ENCODE assay signal across 32 mouse cellular contexts in genomic region chr4:149080111-149080510, GRCm38 (mm10). TPM values are rescaled to one million over a fixed set of nuclear protein-coding genes. Genes with fewer than 3 reads are reported as not detected.
"Had no signal": no experiment of that assay in that cellular context is flagged by ENCODE, and none has a peak within 500 bp of the region (broad histone marks: within the 10 kb centered on the region; RNA-seq: fewer than 3 reads in every experiment).

No protein-coding gene starts in this region.

- H3K4me3 ChIP-seq: left cerebral cortex, adult 2 months; limb, embryonic 10.5 days; limb, embryonic 12.5 days; limb, embryonic 13.5 days; limb, embryonic 15.5 days; liver, embryonic 12.5 days; liver, embryonic 13.5 days; liver, embryonic 15.5 days; lung, embryonic 15.5 days; megakaryocyte, embryonic 14.5 days; midbrain, embryonic 10.5 days; midbrain, embryonic 12.5 days; midbrain, embryonic 13.5 days; midbrain, embryonic 15.5 days; myocyte had no signal

- DNase-seq: left cerebral cortex, postnatal 4 days; liver, embryonic 13.5 days; liver, postnatal 0 days; lung, adult 18-20 months; lung, adult 2 months; lung, embryonic 14.5 days; lung, postnatal 10 days; lung, postnatal 14 days; lung, postnatal 36 days; lung, postnatal 4 days; midbrain, embryonic 14.5 days had no signal

- H3K36me3 ChIP-seq: lung, embryonic 15.5 days; midbrain, embryonic 15.5 days had no signal

- H3K27ac ChIP-seq: left cerebral cortex, adult 2 months; limb, embryonic 10.5 days; limb, embryonic 12.5 days; limb, embryonic 13.5 days; limb, embryonic 15.5 days; liver, embryonic 12.5 days; liver, embryonic 13.5 days; liver, embryonic 14.5 days; liver, embryonic 15.5 days; lung, embryonic 15.5 days; macrophage; midbrain, embryonic 10.5 days; midbrain, embryonic 12.5 days; midbrain, embryonic 13.5 days; midbrain, embryonic 15.5 days had no signal

- H3K27me3 ChIP-seq: limb, embryonic 12.5 days; limb, embryonic 13.5 days; limb, embryonic 15.5 days; liver, embryonic 12.5 days; liver, embryonic 13.5 days; liver, embryonic 15.5 days; lung, embryonic 15.5 days; megakaryocyte, embryonic 14.5 days; midbrain, embryonic 12.5 days; midbrain, embryonic 13.5 days; midbrain, embryonic 15.5 days had no signal

- H3K9ac ChIP-seq: limb, embryonic 12.5 days; limb, embryonic 13.5 days; limb, embryonic 15.5 days; liver, embryonic 12.5 days; liver, embryonic 13.5 days; liver, embryonic 14.5 days; liver, embryonic 15.5 days; liver, postnatal 0 days; lung, embryonic 14.5 days; lung, embryonic 15.5 days; midbrain, embryonic 12.5 days; midbrain, embryonic 13.5 days; midbrain, embryonic 15.5 days had no signal

RNA-seq across cellular contexts. Expression of gene Cort, which starts 46.5 kb away (rescaled TPM):
- total RNA-seq: megakaryocyte-erythroid progenitor cell, adult 5-6 weeks; monocyte, adult 5-6 weeks had no signal
- polyA plus RNA-seq: limb, embryonic 11.5 days; limb, embryonic 15.5 days; liver, embryonic 12.5 days; liver, embryonic 13.5 days; liver, embryonic 14.5 days; liver, embryonic 16.5 days; liver, postnatal 0 days; lung, adult 2 months; lung, embryonic 14.5 days; lung, embryonic 16.5 days; macrophage; midbrain, embryonic 14.5 days; myocyte had no signal
